Mouse (Mus musculus) erythroblast, embryonic 14.5 days (primary cell): ENCODE data around the gene Tnfaip1.

Source experiments
- GATA1 ChIP-seq: IDR thresholded peaks from 2 replicates; pipeline ENCODE4 v1.6.1; 2012; ENCODE audit warnings: low read length, inconsistent platforms, mixed read lengths
- TAL1 ChIP-seq: IDR thresholded peaks from 3 replicates; pipeline ENCODE4 v1.6.1; 2012; ENCODE audit warnings: low read length, inconsistent platforms, mixed read lengths

DNA sequence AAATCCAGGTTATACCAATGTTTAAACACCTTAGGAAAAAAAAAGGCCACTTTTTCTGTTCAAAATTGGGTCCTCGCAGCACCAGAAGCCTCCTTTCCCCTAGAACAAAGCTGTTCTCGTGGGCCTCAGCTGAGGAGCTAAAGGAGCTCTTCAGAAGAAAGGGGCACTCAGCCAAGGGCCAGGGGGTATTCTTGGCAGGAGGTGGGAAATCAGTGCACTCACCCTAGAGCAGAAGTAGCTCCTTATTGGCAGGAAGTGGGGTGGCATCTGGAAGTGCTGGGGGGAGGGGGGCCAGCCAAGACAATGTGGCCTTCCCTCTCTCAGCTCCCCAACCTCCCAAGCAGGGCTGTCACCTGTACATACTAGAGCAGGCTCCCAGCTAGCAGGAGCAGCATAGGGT is 11.3 kb downstream of the Tnfaip1 start:
- TF ChIP-seq GATA1 (no peak), TAL1 (no peak)
